Mouse (Mus musculus) forebrain, embryonic 10.5 days (tissue): ENCODE measurements around the gene Mat2a. TPM values are rescaled to one million over a fixed set of nuclear protein-coding genes. Genes with fewer than 3 reads are reported as not detected.

ENCODE experiments used
- DNase-seq: peaks from one replicate; pipeline ENCODE4 v3.0.0-alpha.2; 2017; ENCODE audit warnings: low spot score; ENCODE audit errors: extremely low spot score
- H3K27ac ChIP-seq: fragments of 300-500 bp; sonication (generic); 2 replicates; pipeline ENCODE4 v1.5.1; 2016; ENCODE audit warnings: mild to moderate bottlenecking
- H3K27me3 ChIP-seq: fragments of 300-500 bp; sonication (generic); 2 replicates; pipeline ENCODE4 v1.6.1; 2016; ENCODE audit warnings: mild to moderate bottlenecking; ENCODE audit not compliant: poor library complexity, severe bottlenecking
- H3K36me3 ChIP-seq: fragments of 300-500 bp; sonication (generic); replicated peaks from 2 replicates; pipeline ENCODE4 v1.6.1; 2016; ENCODE audit warnings: mild to moderate bottlenecking, moderate library complexity
- H3K4me1 ChIP-seq: fragments of 300-500 bp; sonication (generic); 2 replicates; pipeline ENCODE4 v1.6.1; 2016
- H3K4me3 ChIP-seq: fragments of 300-500 bp; sonication (generic); 2 replicates; pipeline ENCODE4 v1.5.1; 2016; ENCODE audit warnings: mild to moderate bottlenecking, moderate library complexity
- H3K9me3 ChIP-seq: fragments of 300-500 bp; sonication (generic); 2 replicates; pipeline ENCODE4 v1.6.1; 2016; ENCODE audit warnings: mild to moderate bottlenecking, moderate library complexity
- WGBS: fragments of 180-500 bp; shearing (Covaris S2); methylation state at CpG from one replicate; pipeline ENCODE4 v1.1.7; 2016; 5-methylcytosine and 5-hydroxymethylcytosine counted together
- polyA plus RNA-seq: library from polyadenylated mRNA; unstranded; fragments of >200 nt; fragmentation: Nextera tagmentation; extraction: Ambion mirVana; gene quantifications from 2 replicates; pipeline ENCODE4 v1.2.1, GENCODE M21; 2016

Mat2a gene
- polyA plus RNA-seq, 1 experiment from 2014 or later: 511 TPM

DNA sequence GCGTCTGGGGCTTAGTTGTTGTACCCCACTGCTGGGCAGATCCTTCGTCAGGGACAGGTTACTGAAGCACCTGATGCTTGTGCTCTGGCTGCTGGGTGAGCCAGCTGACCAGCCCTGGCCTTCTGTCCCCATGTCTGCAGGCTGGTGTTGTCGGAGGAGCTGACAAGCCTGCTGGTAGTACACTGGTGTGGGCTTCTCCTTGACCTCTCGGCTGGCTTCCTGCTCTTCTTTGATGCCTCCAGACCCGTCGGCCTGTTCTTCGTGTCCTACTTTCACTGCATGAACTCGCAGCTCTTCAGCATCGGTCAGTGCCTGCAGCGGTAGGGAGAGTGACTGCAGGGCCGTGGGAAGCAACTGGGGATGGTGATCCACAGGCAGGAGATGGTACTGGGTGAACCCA, 13.7 kb downstream of the Mat2a start:
- Histone ChIP-seq H3K4me3 (no peak overlapping the region), H3K4me1 (no peaks in the 10 kb centered on the region), H3K27me3 (no peaks in the 10 kb centered on the region), H3K9me3 (no peaks in the 10 kb centered on the region), H3K27ac (no peak overlapping the region), H3K36me3 (peaks cover 96% of the 10 kb centered on the region)
- DNase-seq: no peak
- WGBS: 93% methylated on average over 11 of the region's 11 CpGs

DNA sequence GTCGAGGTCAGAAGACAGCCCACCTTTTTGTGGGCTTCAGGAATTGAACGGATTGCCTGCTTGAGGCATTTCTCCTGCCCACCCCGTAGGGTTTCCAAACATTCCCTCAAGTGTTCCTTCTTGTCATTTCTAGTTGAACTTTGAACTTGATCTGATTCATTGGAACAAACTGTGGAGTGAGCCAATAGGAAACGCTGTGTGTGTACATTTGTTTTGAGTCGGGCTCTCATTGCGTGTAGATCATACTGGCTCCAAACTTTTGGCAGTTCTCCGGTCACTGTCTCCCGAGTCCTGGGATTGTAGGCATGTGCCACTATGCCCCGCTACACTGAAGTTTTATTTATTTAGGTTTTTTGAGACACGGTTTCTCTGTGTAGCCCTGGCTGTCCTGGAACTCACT, 18.5 kb downstream of the Mat2a start:
- no peak overlapping the region for H3K27ac ChIP-seq
- no peaks in the 10 kb centered on the region for H3K9me3 ChIP-seq
- no peaks in the 10 kb centered on the region; the same call in 1 of the 2 replicates for H3K4me1 ChIP-seq
- no peak overlapping the region for H3K4me3 ChIP-seq
- H3K27me3 ChIP-seq: no peaks in the 10 kb centered on the region
- H3K36me3 ChIP-seq: peaks cover 85% of the 10 kb centered on the region
- no peak for DNase-seq
- 93% methylated on average over 10 of the region's 10 CpGs for WGBS

GRCm38 (mm10) chr6:72419806-72420205, 19.6 kb downstream of the Mat2a start:
- H3K4me3 ChIP-seq: no peak overlapping the region
- H3K9me3 ChIP-seq: no peaks in the 10 kb centered on the region
- peaks cover 6% of the 10 kb centered on the region for H3K4me1 ChIP-seq
- no peak overlapping the region for H3K27ac ChIP-seq
- no peak for DNase-seq
- peaks cover 74% of the 10 kb centered on the region for H3K36me3 ChIP-seq
- no peaks in the 10 kb centered on the region for H3K27me3 ChIP-seq
- 80% methylated on average over 1 of the region's 1 CpGs for WGBS

GRCm38 (mm10) chr6:72418279-72418678, 21.1 kb downstream of the Mat2a start:
- WGBS: 94% methylated on average over 4 of the region's 4 CpGs
- Histone ChIP-seq H3K36me3 (peaks cover 59% of the 10 kb centered on the region), H3K4me1 (peaks cover 19% of the 10 kb centered on the region), H3K27me3 (no peaks in the 10 kb centered on the region), H3K4me3 (no peak overlapping the region), H3K9me3 (no peaks in the 10 kb centered on the region), H3K27ac (no peak overlapping the region)
- no peak for DNase-seq

- H3K9me3 ChIP-seq: no peaks in the 10 kb centered on the region
- H3K36me3 ChIP-seq: peaks cover 39% of the 10 kb centered on the region
- H3K4me1 ChIP-seq: peaks cover 19% of the 10 kb centered on the region
- H3K27me3 ChIP-seq: no peaks in the 10 kb centered on the region
- no peak overlapping the region for H3K4me3 ChIP-seq
- H3K27ac ChIP-seq: no peak overlapping the region
- WGBS: 85% methylated on average over 7 of the region's 7 CpGs
- DNase-seq: no peak
These were observed 23.2 kb downstream of the Mat2a start for GRCm38 (mm10) chr6:72415964-72416772.

DNA sequence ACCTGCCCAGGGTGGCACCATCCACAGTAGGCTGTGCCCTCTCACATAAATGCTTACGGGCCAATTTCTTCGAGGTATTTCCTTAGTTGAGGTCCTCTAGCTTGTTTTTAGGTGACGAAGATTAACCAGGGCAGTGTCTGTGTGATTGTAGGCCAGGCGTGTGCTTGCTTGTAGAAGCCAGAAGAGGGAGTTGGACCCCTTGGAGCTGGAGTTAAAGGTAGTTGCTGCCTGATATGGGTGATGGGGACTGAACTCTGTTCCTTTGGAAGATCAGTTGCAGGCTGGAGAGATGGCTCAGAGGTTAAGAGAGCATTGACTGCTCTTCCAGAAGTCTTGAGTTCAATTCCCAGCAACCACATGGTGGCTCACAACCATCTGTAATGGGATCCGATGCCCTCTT, 24.2 kb downstream of the Mat2a start:
- 88% methylated on average over 5 of the region's 5 CpGs for WGBS
- H3K4me3 ChIP-seq: peak overlapping the region; percentile 92
- no peak for DNase-seq

GRCm38 (mm10) chr6:72414076-72414756, 25.1 kb downstream of the Mat2a start, which contains the start of gene Ggcx:
Gene Ggcx, plus strand, starts transcription at chr6:72414308.
- peak within 1 kb of the TSS; percentile 89 for H3K27ac ChIP-seq
- WGBS: 2% methylated on average over 33 of the region's 33 CpGs
- peak within 1 kb of the TSS; percentile 92 for H3K4me3 ChIP-seq
- H3K27me3 ChIP-seq: no peaks in the 10 kb centered on the region
- no peaks in the 10 kb centered on the region for H3K9me3 ChIP-seq
- H3K4me1 ChIP-seq: peaks cover 19% of the 10 kb centered on the region
- H3K36me3 ChIP-seq: peaks cover 20% of the 10 kb centered on the region
- DNase-seq: peak; percentile 94

More for the DNA sequence above, 24.2 kb downstream of the Mat2a start:
- H3K4me1 ChIP-seq: peaks cover 19% of the 10 kb centered on the region
- H3K9me3 ChIP-seq: no peaks in the 10 kb centered on the region
- no peak overlapping the region for H3K27ac ChIP-seq
- no peaks in the 10 kb centered on the region for H3K27me3 ChIP-seq
- H3K36me3 ChIP-seq: peaks cover 29% of the 10 kb centered on the region

- Histone ChIP-seq H3K27ac (no peak overlapping the region), H3K36me3 (no peaks in the 10 kb centered on the region), H3K27me3 (no peaks in the 10 kb centered on the region), H3K4me1 (peaks cover 19% of the 10 kb centered on the region), H3K9me3 (no peaks in the 10 kb centered on the region), H3K4me3 (no peak overlapping the region)
- no peak for DNase-seq
- 88% methylated on average over 7 of the region's 7 CpGs for WGBS
These were observed 28.8 kb downstream of the Mat2a start for GRCm38 (mm10) chr6:72410518-72410917.

GRCm38 (mm10) chr6:72410003-72410402, 29.4 kb downstream of the Mat2a start:
- no peak for DNase-seq
- Histone ChIP-seq H3K27ac (no peak overlapping the region), H3K4me1 (peaks cover 15% of the 10 kb centered on the region), H3K27me3 (no peaks in the 10 kb centered on the region), H3K36me3 (no peaks in the 10 kb centered on the region), H3K4me3 (no peak overlapping the region), H3K9me3 (no peaks in the 10 kb centered on the region)
- 47% methylated on average over 1 of the region's 1 CpGs for WGBS

GRCm38 (mm10) chr6:72409567-72409966, 29.8 kb downstream of the Mat2a start:
- Histone ChIP-seq H3K4me1 (peaks cover 11% of the 10 kb centered on the region), H3K27ac (no peak overlapping the region), H3K9me3 (no peaks in the 10 kb centered on the region), H3K4me3 (no peak overlapping the region), H3K36me3 (no peaks in the 10 kb centered on the region), H3K27me3 (no peaks in the 10 kb centered on the region)
- WGBS: 22% methylated on average over 3 of the region's 3 CpGs
- peak; percentile 44 for DNase-seq

GRCm38 (mm10) chr6:72407119-72407518, 32.2 kb downstream of the Mat2a start:
- peak; percentile 87 for DNase-seq
- H3K27ac ChIP-seq: no peak overlapping the region
- H3K4me3 ChIP-seq: no peak overlapping the region
- 2% methylated on average over 5 of the region's 5 CpGs for WGBS
- H3K4me1 ChIP-seq: no peaks in the 10 kb centered on the region
- H3K9me3 ChIP-seq: no peaks in the 10 kb centered on the region
- no peaks in the 10 kb centered on the region for H3K36me3 ChIP-seq
- no peaks in the 10 kb centered on the region for H3K27me3 ChIP-seq

DNA sequence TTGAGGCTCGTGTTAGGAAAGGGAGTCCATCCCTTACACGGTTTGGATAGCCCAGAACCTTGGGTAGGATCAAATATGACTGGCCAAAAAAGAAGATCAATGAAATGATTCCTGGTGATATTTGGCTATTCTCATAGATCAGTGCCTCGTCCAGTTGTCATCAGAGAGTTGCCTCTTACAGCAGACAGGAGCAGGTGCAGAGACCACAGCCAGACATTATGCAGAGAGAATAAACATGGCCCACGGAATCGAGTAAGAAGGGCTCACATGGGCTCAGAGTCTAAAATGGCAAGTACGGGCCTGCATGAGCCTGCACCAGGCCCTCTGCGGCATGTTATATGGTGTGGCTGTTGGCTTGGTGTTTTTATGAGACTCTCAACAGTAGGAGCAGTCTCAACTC, 34.0 kb downstream of the Mat2a start:
- 86% methylated on average over 7 of the region's 7 CpGs for WGBS
- Histone ChIP-seq H3K4me1 (no peaks in the 10 kb centered on the region), H3K27ac (no peak overlapping the region), H3K4me3 (no peak overlapping the region), H3K9me3 (no peaks in the 10 kb centered on the region), H3K36me3 (no peaks in the 10 kb centered on the region), H3K27me3 (no peaks in the 10 kb centered on the region)
- DNase-seq: no peak

DNA sequence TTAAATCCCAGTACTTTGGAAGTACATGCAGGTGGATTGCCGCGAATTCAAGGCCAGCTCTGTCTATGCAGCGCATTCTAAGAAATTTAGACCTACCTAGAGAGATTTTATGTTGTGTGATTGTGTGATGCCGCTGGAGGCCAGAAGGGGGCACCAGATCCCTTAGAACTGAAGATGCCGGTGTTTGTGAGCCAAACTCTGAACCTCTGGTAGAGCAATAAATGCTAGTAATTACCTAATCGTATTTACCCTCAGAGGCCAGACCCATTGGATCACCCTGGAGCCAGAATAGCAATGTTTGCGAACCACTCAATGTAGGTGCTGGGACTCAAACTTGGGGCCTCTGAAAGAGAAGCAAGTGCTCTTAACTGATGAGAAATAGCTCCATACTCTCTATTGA, 37.5 kb downstream of the Mat2a start:
- Histone ChIP-seq H3K27ac (no peak overlapping the region), H3K9me3 (no peaks in the 10 kb centered on the region), H3K36me3 (no peaks in the 10 kb centered on the region), H3K27me3 (no peaks in the 10 kb centered on the region), H3K4me1 (no peaks in the 10 kb centered on the region), H3K4me3 (no peak overlapping the region)
- DNase-seq: peak; percentile 61
- WGBS: 29% methylated on average over 7 of the region's 7 CpGs
